Mouse (Mus musculus) testis, adult 2 months (tissue): Measurements from ENCODE around the gene Gm20696. TPM values are rescaled to one million over a fixed set of nuclear protein-coding genes. Genes with fewer than 3 reads are reported as not detected.

Source experiments
- H3K27ac ChIP-seq: fragments of 200-500 bp; 2 replicates; pipeline ENCODE4 v1.5.1; 2012; ENCODE audit warnings: low read depth, low read length; ENCODE audit not compliant: control insufficient read depth, insufficient read depth
- H3K27me3 ChIP-seq: fragments of 200-500 bp; 2 replicates; pipeline ENCODE4 v1.6.1; 2012; ENCODE audit warnings: mild to moderate bottlenecking, low read length, moderate library complexity; ENCODE audit not compliant: control insufficient read depth, insufficient read depth
- H3K36me3 ChIP-seq: fragments of 200-500 bp; 2 replicates; pipeline ENCODE4 v1.6.1; 2012; ENCODE audit warnings: mild to moderate bottlenecking, low read length; ENCODE audit not compliant: control insufficient read depth, insufficient read depth
- H3K4me1 ChIP-seq: fragments of 200-500 bp; 2 replicates; pipeline ENCODE4 v1.6.1; 2012; ENCODE audit warnings: low read length; ENCODE audit not compliant: control insufficient read depth, insufficient read depth
- H3K4me3 ChIP-seq: fragments of 200-500 bp; 2 replicates; pipeline ENCODE4 v1.5.1; 2012; ENCODE audit warnings: low read depth, mild to moderate bottlenecking, low read length, moderate library complexity, mixed read lengths; ENCODE audit not compliant: control insufficient read depth
- CTCF ChIP-seq: fragments of 200-500 bp; IDR thresholded peaks from 2 replicates; pipeline ENCODE4 v1.5.1; 2012; ENCODE audit warnings: low read depth, mild to moderate bottlenecking, inconsistent platforms, low read length, moderate library complexity; ENCODE audit not compliant: control insufficient read depth, insufficient read depth, insufficient replicate concordance
- POLR2A ChIP-seq: fragments of 200-500 bp; IDR thresholded peaks from 2 replicates; pipeline ENCODE4 v1.6.1; 2012; ENCODE audit warnings: low read depth, mild to moderate bottlenecking, inconsistent platforms, low read length, moderate library complexity; ENCODE audit not compliant: control insufficient read depth
- polyA plus RNA-seq: library from polyadenylated mRNA; depleted of rRNA; stranded (reverse); fragments of >200 nt; gene quantifications from 2 replicates; pipeline ENCODE4 v1.2.3, GENCODE M21; 2012

Gm20696 gene
- polyA plus RNA-seq, 1 experiment, result 0.02 TPM

- Histone ChIP-seq H3K36me3 (no peaks in the 10 kb centered on the region), H3K27ac (no peak overlapping the region), H3K27me3 (no peaks in the 10 kb centered on the region), H3K4me3 (no peak overlapping the region), H3K4me1 (no peaks in the 10 kb centered on the region)
- TF ChIP-seq CTCF, result no peak
- TF ChIP-seq POLR2A, result no peak
Measured at GRCm38 (mm10) chr6:99489423-99489822, 177.2 kb downstream of the Gm20696 start.

- TF ChIP-seq POLR2A (no peak), CTCF (no peak; the same call in 1 of the 2 replicates)
- no peak overlapping the region for H3K27ac ChIP-seq
Measured at GRCm38 (mm10) chr6:99485884-99486640, 180.5 kb downstream of the Gm20696 start.

DNA sequence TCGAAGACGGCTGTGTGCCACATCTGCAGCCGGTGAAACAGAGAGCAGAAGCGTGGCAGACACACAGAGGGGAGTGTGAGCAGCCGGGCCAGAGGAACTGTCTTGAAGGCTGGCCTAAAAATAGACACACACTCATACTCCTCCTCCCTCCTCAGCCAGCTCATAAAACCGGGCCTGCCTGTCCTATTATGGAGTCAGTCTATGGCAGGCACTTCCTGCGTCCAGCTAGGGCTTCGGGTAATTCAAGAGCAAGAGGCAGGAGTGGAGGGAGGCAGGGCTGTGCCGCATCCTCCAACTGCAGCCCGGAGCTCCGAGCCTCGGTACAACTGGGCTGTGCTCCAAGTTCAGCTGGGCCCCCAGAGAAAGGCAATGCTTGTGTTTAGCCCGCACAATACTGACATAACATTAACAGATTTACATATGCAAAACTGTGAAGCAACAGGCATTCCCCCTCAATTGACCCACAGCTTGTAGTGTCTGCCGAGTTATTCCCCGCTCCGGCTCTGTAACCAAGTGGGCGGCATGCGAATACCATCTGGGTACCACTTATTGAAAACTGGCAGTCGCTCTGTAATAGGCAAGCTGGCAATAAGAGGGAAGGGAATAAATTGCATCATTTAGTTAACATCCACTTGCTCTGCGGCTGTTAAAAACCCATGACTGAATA, 181.2 kb downstream of the Gm20696 start:
- no peak overlapping the region for H3K4me3 ChIP-seq
- H3K36me3 ChIP-seq, result no peaks in the 10 kb centered on the region
- TF ChIP-seq POLR2A (no peak), CTCF (no peak)
- no peaks in the 10 kb centered on the region for H3K4me1 ChIP-seq
- H3K27me3 ChIP-seq, result no peaks in the 10 kb centered on the region
- peak overlapping the region; percentile 46; the same call in 1 of the 2 replicates for H3K27ac ChIP-seq

More at GRCm38 (mm10) chr6:99485884-99486640, 180.5 kb downstream of the Gm20696 start:
- no peaks in the 10 kb centered on the region for H3K27me3 ChIP-seq
- H3K4me3 ChIP-seq, result no peak overlapping the region
- no peaks in the 10 kb centered on the region for H3K36me3 ChIP-seq
- no peaks in the 10 kb centered on the region for H3K4me1 ChIP-seq

DNA sequence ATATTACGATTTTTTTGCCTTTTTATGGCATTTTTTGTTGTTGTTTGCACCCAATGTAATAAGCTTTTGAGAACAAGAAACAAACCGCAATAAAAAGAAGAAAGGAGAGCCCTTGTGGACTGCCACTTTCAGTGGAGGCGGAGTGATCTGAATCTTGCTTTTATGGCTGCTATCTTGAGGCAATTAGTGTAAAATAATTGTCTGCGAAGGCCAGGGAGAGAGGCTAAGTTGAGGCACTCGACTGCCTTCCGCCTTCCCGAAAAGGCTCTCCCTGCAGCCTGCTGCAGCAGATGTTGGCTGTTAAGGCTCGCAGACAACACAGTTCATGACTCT, 181.7 kb downstream of the Gm20696 start:
- no peak overlapping the region for H3K4me3 ChIP-seq
- no peaks in the 10 kb centered on the region for H3K27me3 ChIP-seq
- H3K27ac ChIP-seq, result peak overlapping the region; percentile 46; the same call in 1 of the 2 replicates
- no peak for TF ChIP-seq POLR2A
- H3K36me3 ChIP-seq, result no peaks in the 10 kb centered on the region
- no peaks in the 10 kb centered on the region for H3K4me1 ChIP-seq

DNA sequence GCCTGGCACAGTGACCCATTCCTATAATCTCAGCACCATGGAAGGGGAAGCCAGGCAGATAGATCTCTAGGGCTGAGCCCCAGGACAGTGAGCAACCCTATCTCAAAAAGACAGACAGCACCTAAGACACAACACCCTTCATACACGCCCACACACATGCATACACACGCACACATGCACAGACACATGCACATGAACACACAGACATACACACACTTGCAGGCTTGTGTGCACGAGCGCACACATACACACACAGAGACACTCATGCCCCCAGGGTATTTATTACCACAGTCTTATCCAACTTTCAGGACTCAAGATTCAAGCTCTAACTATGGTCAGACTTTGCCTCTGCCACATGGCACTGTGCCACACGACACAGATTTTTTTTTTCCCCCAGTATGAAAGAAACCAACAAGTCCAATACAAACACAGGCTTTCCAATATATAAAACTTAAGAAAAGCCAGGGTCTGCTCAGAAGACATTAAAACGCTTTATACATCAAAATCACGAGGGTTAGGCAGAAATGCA, 182.3 kb downstream of the Gm20696 start:
- Histone ChIP-seq H3K27ac (no peak overlapping the region), H3K36me3 (no peaks in the 10 kb centered on the region), H3K4me3 (no peak overlapping the region), H3K4me1 (no peaks in the 10 kb centered on the region), H3K27me3 (no peaks in the 10 kb centered on the region)
- no peak for TF ChIP-seq CTCF
- TF ChIP-seq POLR2A, result no peak

GRCm38 (mm10) chr6:99483556-99483955, 183.0 kb downstream of the Gm20696 start:
- Histone ChIP-seq H3K27ac (no peak overlapping the region), H3K36me3 (no peaks in the 10 kb centered on the region), H3K4me1 (no peaks in the 10 kb centered on the region), H3K27me3 (no peaks in the 10 kb centered on the region), H3K4me3 (no peak overlapping the region)
- no peak for TF ChIP-seq CTCF

DNA sequence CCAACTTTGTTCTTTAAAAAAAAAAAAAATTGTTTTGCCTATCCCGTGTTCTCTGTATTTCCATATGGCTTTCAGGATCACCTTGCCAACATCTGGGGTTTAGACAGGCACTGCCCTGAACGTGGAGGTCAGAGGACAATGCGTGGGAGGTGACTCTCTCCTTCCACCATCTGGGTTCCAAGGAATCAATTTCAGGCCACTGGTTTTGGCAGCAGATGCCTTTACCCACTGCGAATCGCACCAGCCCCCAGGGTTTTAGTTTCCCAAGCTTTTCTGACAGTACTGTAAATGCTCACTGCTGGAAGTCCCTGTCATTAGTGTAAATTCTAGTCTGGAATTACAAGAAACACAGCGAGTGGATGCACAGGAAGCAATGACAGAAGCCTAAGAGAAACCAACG, 185.0 kb downstream of the Gm20696 start:
- Histone ChIP-seq H3K27me3 (no peaks in the 10 kb centered on the region), H3K27ac (no peak overlapping the region), H3K4me1 (no peaks in the 10 kb centered on the region), H3K4me3 (no peak overlapping the region), H3K36me3 (no peaks in the 10 kb centered on the region)
- TF ChIP-seq POLR2A (no peak), CTCF (no peak)
